15 mouse cellular contexts compared by ENCODE assay signal in the genomic region with DNA sequence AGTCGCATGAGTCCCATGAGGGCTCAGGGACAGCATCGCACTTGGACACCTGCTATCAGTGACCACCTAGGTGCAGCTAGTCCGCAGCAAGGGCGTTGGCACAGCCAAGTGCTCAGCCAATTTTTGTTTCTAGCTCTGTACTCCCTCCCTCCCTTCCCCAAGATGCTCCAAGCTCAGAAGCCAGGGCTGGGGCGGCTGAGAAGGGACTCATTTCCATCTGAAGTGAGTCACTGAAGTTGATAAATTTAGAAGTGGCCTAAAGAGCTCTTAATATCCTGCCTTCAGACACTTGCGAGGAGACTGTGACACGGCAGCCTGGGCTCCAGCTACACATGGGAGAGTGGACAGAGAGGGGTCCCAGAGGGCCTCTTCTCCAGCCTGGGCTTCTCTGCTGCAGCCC.
A peak's percentile ranks its signal among the peaks of the same experiment; 100 is the strongest.
DNase-seq lines count a peak whose midpoint lies in the region; TF ChIP-seq lines count a peak whose summit lies in the region.
"Had no signal": no experiment of that assay in that cellular context is flagged by ENCODE, and none has a peak within 500 bp of the region (broad histone marks: within the 10 kb centered on the region; RNA-seq: fewer than 3 reads in every experiment).

No protein-coding gene starts in this region.

- intact Hi-C loops in left cerebral cortex, postnatal 10 days (cut with DNase I): no loop called here
- intact Hi-C loops in left cerebral cortex, postnatal 36 days (cut with DNase I): loop anchor here (5.0 kb wide), 2 partner anchors 35 to 45 kb away; no protein-coding TSS in a partner anchor

- TF ChIP-seq POLR2A in cortical plate, adult 2 months (IDR thresholded peaks at IDR 0.05; ENCODE audit: extremely low read depth, insufficient read depth, low read length): no peak

- peaks cover 27% of the 10 kb centered on the region for H3K4me1 ChIP-seq in cortical plate, adult 2 months (ENCODE audit: control insufficient read depth, insufficient read depth, low read length)
- H3K4me1 ChIP-seq: embryonic facial prominence, embryonic 10.5 days; heart, embryonic 15.5 days had no signal

- no peak for TF ChIP-seq CTCF in cortical plate, adult 2 months (IDR thresholded peaks at IDR 0.05; ENCODE audit: extremely low read depth, insufficient read depth, low read length)

- H3K4me3 ChIP-seq in cortical plate, adult 2 months (ENCODE audit: insufficient read depth, low read length): no peak overlapping the region
- H3K4me3 ChIP-seq: embryonic facial prominence, embryonic 10.5 days; erythroblast, embryonic 14.5 days; forebrain, embryonic 10.5 days; heart, embryonic 15.5 days; hindbrain, embryonic 13.5 days had no signal

- peak overlapping the region; percentile 77 for H3K27ac ChIP-seq in cortical plate, adult 2 months (ENCODE audit: insufficient read depth, low read length)
- H3K27ac ChIP-seq: embryonic facial prominence, embryonic 10.5 days; forebrain, embryonic 10.5 days; heart, embryonic 15.5 days; hindbrain, embryonic 13.5 days; hindbrain, postnatal 0 days had no signal

- DNase-seq in cerebellum, postnatal 25 days: peak; percentile 37 to 47
- DNase-seq in cerebellum, postnatal 10 days: no peak
- peak; percentile 43 to 69 for DNase-seq in left cerebral cortex, adult 18-20 months (ENCODE audit: low spot score in 2 of 2)
- DNase-seq in left cerebral cortex, postnatal 10 days (ENCODE audit: extremely low spot score in 1 of 2, low spot score in 2 of 2): no peak
- DNase-seq in left cerebral cortex, postnatal 36 days (ENCODE audit: low spot score in 2 of 2): peak; percentile 52 to 61
- DNase-seq in adrenal gland, postnatal 36 days: no peak
- DNase-seq in thymus, postnatal 25 days: no peak
- DNase-seq: cerebellum, postnatal 14 days had no signal

Comparison
In these comparisons a context has a peak if more than half of its experiments do, and no peak if none do; other contexts are left out.
1. DNase-seq: peak in cerebellum, postnatal 25 days (2 of 2), left cerebral cortex, adult 18-20 months (2 of 2) and left cerebral cortex, postnatal 36 days (2 of 2); none in cerebellum, postnatal 10 days (0 of 2), left cerebral cortex, postnatal 10 days (0 of 2), adrenal gland, postnatal 36 days (0 of 2) and thymus, postnatal 25 days (single experiment).